Mouse (Mus musculus): Measurements from ENCODE around the gene Zfp62.

- no peak for TF ChIP-seq ZC3H11A (IDR thresholded peaks at IDR 0.05; ENCODE audit: borderline replicate concordance, low read depth, low read length)
- TF ChIP-seq ZNF384 (IDR thresholded peaks at IDR 0.05; ENCODE audit: low read depth, low read length), result no peak
- TF ChIP-seq MAFK (IDR thresholded peaks at IDR 0.05; ENCODE audit: insufficient read depth, low read depth, low read length), result no peak
- TF ChIP-seq HCFC1 (IDR thresholded peaks at IDR 0.05; ENCODE audit: borderline replicate concordance, insufficient read depth, low read length), result no peak
- no peak for TF ChIP-seq CHD2 (IDR thresholded peaks at IDR 0.05; ENCODE audit: low read depth, low read length)
Measured at GRCm38 (mm10) chr11:49244595-49244930, 41.5 kb downstream of the Zfp62 start.

All from ES-E14 (cell line).